Mouse (Mus musculus): ENCODE measurements at regions not wholly inside any gene's neighbourhood (a gene's known extent, or its start where the extent isn't known, plus 50 kb on each side); places are given as distances from the start of the nearest gene placed in this dataset.

DNA sequence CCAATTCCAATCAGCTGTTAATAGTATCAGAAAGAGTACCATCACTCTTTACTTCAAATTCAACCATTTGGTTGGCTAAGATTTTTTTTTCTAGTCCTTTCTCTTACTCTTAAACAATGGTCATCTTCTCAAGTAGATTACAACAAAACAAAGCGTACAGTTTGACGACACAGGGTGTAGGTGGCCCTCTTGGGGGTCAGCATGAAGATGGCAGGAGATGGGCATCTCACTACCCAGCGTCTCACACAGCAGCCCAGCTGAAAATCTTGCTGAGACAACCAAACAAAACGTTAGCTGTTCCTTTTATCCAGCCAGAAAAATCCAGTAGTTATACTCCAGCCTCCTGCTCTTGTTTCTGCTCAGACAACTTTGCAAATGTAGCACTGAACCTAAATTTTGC is 268.6 kb downstream of the Zfp704 start:
- TF ChIP-seq ZC3H11A (IDR thresholded peaks at IDR 0.05; ENCODE audit: borderline replicate concordance, low read depth, low read length) (no peak), MAFK (IDR thresholded peaks at IDR 0.05; ENCODE audit: insufficient read depth, low read depth, low read length) (no peak), CHD2 (IDR thresholded peaks at IDR 0.05; ENCODE audit: low read depth, low read length) (no peak)
- Histone ChIP-seq H3K4me3 (ENCODE audit: insufficient read depth in 1 of 2, low read depth in 1 of 2, low read length in 2 of 2, poor library complexity in 1 of 2, severe bottlenecking in 1 of 2) (no peak overlapping the region), H3K9me3 (ENCODE audit: control insufficient read depth, insufficient read depth, low read depth, low read length) (no peaks in the 10 kb centered on the region), H3K27ac (ENCODE audit: insufficient read depth, low read depth, low read length, poor library complexity, severe bottlenecking) (no peak overlapping the region), H3K4me1 (ENCODE audit: control insufficient read depth in 2 of 2, insufficient read depth in 2 of 2, low read length in 2 of 2, poor library complexity in 1 of 2) (peaks cover 2 to 9% of the 10 kb centered on the region in 2 experiments; a peak in 1 of 4 replicates), H3K36me3 (ENCODE audit: control insufficient read depth, insufficient read depth, low read length, poor library complexity, severe bottlenecking) (no peaks in the 10 kb centered on the region), H3K9ac (ENCODE audit: insufficient read depth, low read depth, low read length, poor library complexity, severe bottlenecking) (no peak overlapping the region)
- in situ Hi-C loops (cut with MboI; ENCODE audit: low sequenced_read_pairs in 2 of 2, unreplicated experiment in 2 of 2) = loop anchor here in 1 of 2 experiments (10.0 kb wide), 1 partner anchor 266 kb away; no protein-coding TSS in a partner anchor
- DNase-seq (ENCODE audit: low read depth, low spot score) = no peak

DNA sequence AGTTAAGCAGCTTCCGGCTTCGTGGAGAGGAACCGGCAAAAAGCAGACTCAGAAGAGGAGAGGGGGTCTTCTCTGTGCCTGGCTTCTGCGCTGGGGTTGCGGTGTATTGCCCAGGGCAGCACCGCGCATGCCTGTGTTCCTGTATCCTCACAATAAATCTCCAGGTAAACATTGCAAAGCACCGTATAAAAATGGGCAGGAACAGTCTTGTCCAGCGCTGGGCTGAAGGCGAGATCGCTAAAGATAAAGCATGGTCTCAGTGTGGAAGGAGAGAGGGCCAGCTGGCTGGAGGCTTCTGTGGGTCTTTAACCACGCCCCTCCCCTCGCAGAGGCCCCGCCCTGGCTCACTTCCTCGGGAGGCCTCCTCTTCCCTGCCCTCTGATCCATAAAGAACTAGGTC is 269.1 kb downstream of the Zfp704 start:
- TF ChIP-seq ZNF384 (IDR thresholded peaks at IDR 0.05; ENCODE audit: low read depth, low read length) (no peak), MAFK (IDR thresholded peaks at IDR 0.05; ENCODE audit: insufficient read depth, low read depth, low read length) (no peak), ZC3H11A (IDR thresholded peaks at IDR 0.05; ENCODE audit: borderline replicate concordance, low read depth, low read length) (no peak), CHD2 (IDR thresholded peaks at IDR 0.05; ENCODE audit: low read depth, low read length) (no peak)
- no peak for DNase-seq (ENCODE audit: low read depth, low spot score)
- H3K4me1 ChIP-seq (ENCODE audit: control insufficient read depth in 2 of 2, insufficient read depth in 2 of 2, low read length in 2 of 2, poor library complexity in 1 of 2) = peaks cover 2 to 9% of the 10 kb centered on the region in 2 experiments; a peak in 1 of 4 replicates
- no peak overlapping the region for H3K27ac ChIP-seq (ENCODE audit: insufficient read depth, low read depth, low read length, poor library complexity, severe bottlenecking)
- H3K4me3 ChIP-seq (ENCODE audit: insufficient read depth in 1 of 2, low read depth in 1 of 2, low read length in 2 of 2, poor library complexity in 1 of 2, severe bottlenecking in 1 of 2) = peak overlapping the region; percentile 47 to 57; a peak in 3 of 4 replicates
- peak overlapping the region; percentile 59; the same call in 1 of the 2 replicates for H3K9ac ChIP-seq (ENCODE audit: insufficient read depth, low read depth, low read length, poor library complexity, severe bottlenecking)
- in situ Hi-C loops (cut with MboI; ENCODE audit: low sequenced_read_pairs in 2 of 2, unreplicated experiment in 2 of 2) = loop anchor here in 1 of 2 experiments (10.0 kb wide), 1 partner anchor 266 kb away; no protein-coding TSS in a partner anchor
- no peaks in the 10 kb centered on the region for H3K36me3 ChIP-seq (ENCODE audit: control insufficient read depth, insufficient read depth, low read length, poor library complexity, severe bottlenecking)
- no peaks in the 10 kb centered on the region for H3K9me3 ChIP-seq (ENCODE audit: control insufficient read depth, insufficient read depth, low read depth, low read length)

DNA sequence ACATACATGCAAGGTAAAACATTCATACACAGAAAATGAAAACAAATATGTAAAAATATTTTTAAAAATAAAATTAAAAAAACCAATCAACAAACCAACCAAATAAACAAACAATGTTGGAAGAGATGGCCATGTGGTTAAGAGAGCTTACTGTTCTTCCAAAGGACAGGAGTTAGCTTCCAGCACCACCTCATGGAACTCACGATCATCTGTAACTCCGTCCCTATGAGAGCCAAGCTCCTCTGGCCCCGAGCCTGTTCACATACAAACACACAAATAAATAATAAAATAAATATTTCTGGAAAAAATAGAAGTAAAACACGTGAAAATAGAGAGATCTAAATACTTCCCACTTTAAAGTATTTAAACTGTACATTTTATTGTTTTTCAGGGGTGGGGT is 269.5 kb downstream of the Zfp704 start:
- Histone ChIP-seq H3K9me3 (ENCODE audit: control insufficient read depth, insufficient read depth, low read depth, low read length) (no peaks in the 10 kb centered on the region), H3K4me1 (ENCODE audit: control insufficient read depth in 2 of 2, insufficient read depth in 2 of 2, low read length in 2 of 2, poor library complexity in 1 of 2) (peaks cover 3 to 9% of the 10 kb centered on the region in 2 experiments; a peak in 2 of 4 replicates), H3K4me3 (ENCODE audit: insufficient read depth in 1 of 2, low read depth in 1 of 2, low read length in 2 of 2, poor library complexity in 1 of 2, severe bottlenecking in 1 of 2) (peak overlapping the region in 1 of 2 experiments; percentile 57; a peak in 1 of 4 replicates), H3K36me3 (ENCODE audit: control insufficient read depth, insufficient read depth, low read length, poor library complexity, severe bottlenecking) (no peaks in the 10 kb centered on the region), H3K27ac (ENCODE audit: insufficient read depth, low read depth, low read length, poor library complexity, severe bottlenecking) (no peak overlapping the region), H3K9ac (ENCODE audit: insufficient read depth, low read depth, low read length, poor library complexity, severe bottlenecking) (no peak overlapping the region)
- in situ Hi-C loops (cut with MboI; ENCODE audit: low sequenced_read_pairs in 2 of 2, unreplicated experiment in 2 of 2) = loop anchor here in 1 of 2 experiments (10.0 kb wide), 1 partner anchor 266 kb away; no protein-coding TSS in a partner anchor
- TF ChIP-seq HCFC1 (IDR thresholded peaks at IDR 0.05; ENCODE audit: borderline replicate concordance, insufficient read depth, low read length) = no peak
- no peak for TF ChIP-seq ZNF384 (IDR thresholded peaks at IDR 0.05; ENCODE audit: low read depth, low read length)
- TF ChIP-seq ZC3H11A (IDR thresholded peaks at IDR 0.05; ENCODE audit: borderline replicate concordance, low read depth, low read length) = no peak
- TF ChIP-seq CHD2 (IDR thresholded peaks at IDR 0.05; ENCODE audit: low read depth, low read length) = no peak
- no peak for TF ChIP-seq MAFK (IDR thresholded peaks at IDR 0.05; ENCODE audit: insufficient read depth, low read depth, low read length)
- no peak for DNase-seq (ENCODE audit: low read depth, low spot score)

DNA sequence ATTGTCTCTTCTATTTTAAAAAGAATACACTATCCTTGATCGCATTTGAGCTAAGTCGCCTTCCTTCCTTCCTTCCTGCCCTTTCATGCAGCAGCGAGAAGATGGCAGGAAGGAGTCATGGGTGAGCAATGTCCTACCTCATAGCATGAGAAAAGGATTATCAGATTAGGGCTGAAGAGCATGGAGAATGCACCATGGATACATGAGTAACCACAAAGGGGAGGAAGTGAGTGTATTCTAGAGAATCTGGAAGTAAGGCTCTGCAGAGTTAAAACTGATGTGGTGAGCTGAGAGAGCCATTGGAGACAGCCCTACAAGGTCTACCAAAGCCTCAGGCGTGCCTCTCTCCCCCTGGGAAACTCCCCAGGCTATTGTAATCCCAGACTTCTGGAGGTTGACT is 270.2 kb downstream of the Zfp704 start:
- H3K4me1 ChIP-seq (ENCODE audit: control insufficient read depth in 2 of 2, insufficient read depth in 2 of 2, low read length in 2 of 2, poor library complexity in 1 of 2) = peaks cover 5 to 9% of the 10 kb centered on the region in 2 experiments; a peak in 3 of 4 replicates

More for the DNA sequence above, 270.2 kb downstream of the Zfp704 start:
- no peak overlapping the region for H3K27ac ChIP-seq (ENCODE audit: insufficient read depth, low read depth, low read length, poor library complexity, severe bottlenecking)
- no peak overlapping the region for H3K9ac ChIP-seq (ENCODE audit: insufficient read depth, low read depth, low read length, poor library complexity, severe bottlenecking)
- H3K36me3 ChIP-seq (ENCODE audit: control insufficient read depth, insufficient read depth, low read length, poor library complexity, severe bottlenecking) = no peaks in the 10 kb centered on the region
- no peaks in the 10 kb centered on the region for H3K9me3 ChIP-seq (ENCODE audit: control insufficient read depth, insufficient read depth, low read depth, low read length)
- in situ Hi-C loops (cut with MboI; ENCODE audit: low sequenced_read_pairs in 2 of 2, unreplicated experiment in 2 of 2) = loop anchor here in 1 of 2 experiments (10.0 kb wide), 1 partner anchor 265 kb away; no protein-coding TSS in a partner anchor
- TF ChIP-seq MAFK (IDR thresholded peaks at IDR 0.05; ENCODE audit: insufficient read depth, low read depth, low read length) = no peak
- TF ChIP-seq HCFC1 (IDR thresholded peaks at IDR 0.05; ENCODE audit: borderline replicate concordance, insufficient read depth, low read length) = no peak
- no peak for TF ChIP-seq ZC3H11A (IDR thresholded peaks at IDR 0.05; ENCODE audit: borderline replicate concordance, low read depth, low read length)
- no peak for TF ChIP-seq CHD2 (IDR thresholded peaks at IDR 0.05; ENCODE audit: low read depth, low read length)
- no peak for TF ChIP-seq ZNF384 (IDR thresholded peaks at IDR 0.05; ENCODE audit: low read depth, low read length)
- DNase-seq (ENCODE audit: low read depth, low spot score) = no peak
- no peak overlapping the region for H3K4me3 ChIP-seq (ENCODE audit: insufficient read depth in 1 of 2, low read depth in 1 of 2, low read length in 2 of 2, poor library complexity in 1 of 2, severe bottlenecking in 1 of 2)

All from ES-E14 (cell line).